12 mouse cellular contexts compared by ENCODE assay signal in genomic region chr11:46085398-46086163, GRCm38 (mm10). TPM values are rescaled to one million over a fixed set of nuclear protein-coding genes. Genes with fewer than 3 reads are reported as not detected.
A peak's percentile ranks its signal among the peaks of the same experiment; 100 is the strongest.
DNase-seq lines count a peak whose midpoint lies in the region; ATAC-seq lines count a peak whose summit lies in the region.
"Had no signal": no experiment of that assay in that cellular context is flagged by ENCODE, and none has a peak within 500 bp of the region (broad histone marks: within the 10 kb centered on the region; RNA-seq: fewer than 3 reads in every experiment).

No protein-coding gene starts in this region.

- peaks cover 76% of the 10 kb centered on the region for H3K4me1 ChIP-seq in heart, embryonic 10.5 days
- H3K4me1 ChIP-seq in lung, embryonic 15.5 days, result peaks cover 70% of the 10 kb centered on the region
- H3K4me1 ChIP-seq: hindbrain, embryonic 12.5 days had no signal

- H3K4me2 ChIP-seq in lung, embryonic 15.5 days, result no peak overlapping the region
- H3K4me2 ChIP-seq: hindbrain, embryonic 12.5 days; liver, embryonic 13.5 days had no signal

- no peaks in the 10 kb centered on the region for H3K27me3 ChIP-seq in heart, embryonic 10.5 days (ENCODE audit: insufficient read depth, poor library complexity, severe bottlenecking)
- H3K27me3 ChIP-seq in lung, embryonic 15.5 days, result no peaks in the 10 kb centered on the region
- H3K27me3 ChIP-seq: hindbrain, embryonic 12.5 days; liver, embryonic 13.5 days had no signal

- peak; percentile 71 to 80 for DNase-seq in heart, adult 18-20 months
- DNase-seq in heart, adult 8-10 months (ENCODE audit: low spot score), result no peak
- DNase-seq in adrenal gland, adult 2 months, result peak; percentile 84
- DNase-seq in heart, embryonic 10.5 days (ENCODE audit: low spot score), result no peak
- no peak for DNase-seq in left cerebral cortex, postnatal 25 days (ENCODE audit: low spot score in 2 of 2)
- DNase-seq in right cerebral cortex, postnatal 4 days, result no peak
- no peak for DNase-seq in right cerebral cortex, adult 18-20 months
- DNase-seq: cerebellum, postnatal 10 days; liver, embryonic 13.5 days; midbrain, embryonic 14.5 days had no signal

- no peak overlapping the region for H3K9ac ChIP-seq in lung, embryonic 15.5 days
- H3K9ac ChIP-seq: hindbrain, embryonic 12.5 days; liver, embryonic 13.5 days had no signal

- H3K36me3 ChIP-seq in heart, embryonic 10.5 days, result peaks cover 27% of the 10 kb centered on the region; the same call in 1 of the 2 replicates
- no peaks in the 10 kb centered on the region for H3K36me3 ChIP-seq in lung, embryonic 15.5 days
- H3K36me3 ChIP-seq: liver, embryonic 13.5 days had no signal

- no peak for ATAC-seq in lung, embryonic 15.5 days (ENCODE audit: borderline replicate concordance, extremely low read depth, low FRiP score, low TSS enrichment)

- no peak overlapping the region for H3K4me3 ChIP-seq in heart, embryonic 10.5 days
- no peak overlapping the region for H3K4me3 ChIP-seq in lung, embryonic 15.5 days
- H3K4me3 ChIP-seq: hindbrain, embryonic 12.5 days; liver, embryonic 13.5 days had no signal

- H3K27ac ChIP-seq in heart, embryonic 10.5 days, result peak overlapping the region; percentile 78
- peak overlapping the region; percentile 74 for H3K27ac ChIP-seq in lung, embryonic 15.5 days
- H3K27ac ChIP-seq: hindbrain, embryonic 12.5 days; liver, embryonic 13.5 days had no signal

- 77% methylated on average over 10 of the region's 10 CpGs for WGBS in heart, embryonic 10.5 days
- WGBS in lung, embryonic 15.5 days, result 64% methylated on average over 10 of the region's 10 CpGs

- intact Hi-C loops in left cerebral cortex, postnatal 25 days (cut with DNase I), result no loop called here

- no peaks in the 10 kb centered on the region for H3K9me3 ChIP-seq in heart, embryonic 10.5 days
- no peaks in the 10 kb centered on the region for H3K9me3 ChIP-seq in lung, embryonic 15.5 days
- H3K9me3 ChIP-seq: hindbrain, embryonic 12.5 days; liver, embryonic 13.5 days had no signal

RNA-seq across cellular contexts. Expression of gene Adam19, which starts 29.8 kb away (rescaled TPM):
- total RNA-seq in heart, adult 18-20 months (2021), result 10 to 100 TPM; 48.1 to 54.5 TPM
- 10 to 100 TPM; 17.7 to 42.4 (median 24.0) TPM for total RNA-seq in heart, adult 8-10 months (2022)
- total RNA-seq in adrenal gland, adult 2 months (2021), result 1 to 10 TPM; 2.6 to 6.7 TPM
- polyA plus RNA-seq in adrenal gland, adult 2 months (2012; rRNA removed), result 2.9 and 3.8 TPM in 2 replicates
- polyA plus RNA-seq in heart, embryonic 10.5 days (2016; fragmentation: Nextera tagmentation; extraction: Ambion mirVana), result 24.2 and 32.9 TPM in 2 replicates
- 22.5 and 23.4 TPM in 2 replicates for polyA plus RNA-seq in lung, embryonic 15.5 days (2015; fragmentation: Nextera tagmentation; extraction: Ambion mirVana)
- 10 to 100 TPM; 23.6 to 26.8 TPM for total RNA-seq in left cerebral cortex, postnatal 25 days (2021)

RNA-seq across cellular contexts. Expression of gene Gm12166, which starts 33.5 kb away (rescaled TPM):
- total RNA-seq in heart, adult 18-20 months (2021), result 1 to 10 TPM; 1.0 to 2.9 TPM
- 1 to 10 TPM in 2 of 4 experiments, under 1 TPM in 2; 0.43 to 1.3 (median 0.96) TPM for total RNA-seq in heart, adult 8-10 months (2022)
- 1 to 10 TPM in 1 of 2 experiments, under 1 TPM in 1; 0.92 to 3.5 TPM for total RNA-seq in adrenal gland, adult 2 months (2021)
- 7.5 and 14.5 TPM in 2 replicates for polyA plus RNA-seq in adrenal gland, adult 2 months (2012; rRNA removed)
- polyA plus RNA-seq in heart, embryonic 10.5 days (2016; fragmentation: Nextera tagmentation; extraction: Ambion mirVana), result 4.3 and 4.5 TPM in 2 replicates
- polyA plus RNA-seq in lung, embryonic 15.5 days (2015; fragmentation: Nextera tagmentation; extraction: Ambion mirVana), result 4.5 and 4.7 TPM in 2 replicates
- total RNA-seq in left cerebral cortex, postnatal 25 days (2021), result 1 to 10 TPM; 1.2 to 2.8 TPM

Comparison
In these comparisons a context has a peak if more than half of its experiments do, and no peak if none do; other contexts are left out.
1. DNase-seq: peak in heart, adult 18-20 months (2 of 2) and adrenal gland, adult 2 months (single experiment); none in heart, adult 8-10 months (single experiment), heart, embryonic 10.5 days (single experiment), left cerebral cortex, postnatal 25 days (0 of 2), right cerebral cortex, postnatal 4 days (single experiment) and right cerebral cortex, adult 18-20 months (single experiment).